Mouse (Mus musculus): ENCODE data around the gene Pole4. TPM values are rescaled to one million over a fixed set of nuclear protein-coding genes. Genes with fewer than 3 reads are reported as not detected.

The Pole4 gene
- total and polyA plus RNA-seq, 3 experiments: 32.3 to 81.1 (median 58.8) TPM

- Histone ChIP-seq H3K4me3 (ENCODE audit: low read depth, low read length) (no peak overlapping the region), H3K4me1 (ENCODE audit: insufficient read depth, low read depth, low read length) (peaks cover 2% of the 10 kb centered on the region; the same call in 1 of the 2 replicates), H3K9me3 (replicated peaks) (no peaks in the 10 kb centered on the region), H3K36me3 (replicated peaks) (no peaks in the 10 kb centered on the region), H3K27me3 (ENCODE audit: insufficient read depth, low read length) (peaks cover 5% of the 10 kb centered on the region)
- DNase-seq (ENCODE audit: low spot score) (no peak), ATAC-seq (ENCODE audit: extremely low read depth, insufficient number of reproducible peaks, low FRiP score, poor library complexity, severe bottlenecking) (no peak)
- no peak for TF ChIP-seq POLR2AphosphoS5 (IDR thresholded peaks at IDR 0.05; ENCODE audit: insufficient replicate concordance, low read depth, low read length)
- no peak for TF ChIP-seq GATA1 (IDR thresholded peaks at IDR 0.05; ENCODE audit: borderline replicate concordance, low read length)
- TF ChIP-seq CTCF (IDR thresholded peaks at IDR 0.05; ENCODE audit: low read depth, low read length): no peak
- TF ChIP-seq GATA2 (IDR thresholded peaks at IDR 0.05; ENCODE audit: borderline replicate concordance, low read depth, low read length): no peak
- TF ChIP-seq TAL1 (conservative IDR thresholded peaks at IDR 0.05; ENCODE audit: low read depth, low read length): no peak
These were observed 92.0 kb downstream of the Pole4 start for GRCm38 (mm10) chr6:82613201-82613600.

GRCm38 (mm10) chr6:82611049-82611448 is 94.1 kb downstream of the Pole4 start:
- ATAC-seq (ENCODE audit: extremely low read depth, insufficient number of reproducible peaks, low FRiP score, poor library complexity, severe bottlenecking) (no peak), DNase-seq (ENCODE audit: low spot score) (no peak)
- no peaks in the 10 kb centered on the region for H3K36me3 ChIP-seq (replicated peaks)
- H3K9me3 ChIP-seq (replicated peaks): no peaks in the 10 kb centered on the region
- peaks cover 5% of the 10 kb centered on the region for H3K27me3 ChIP-seq (ENCODE audit: insufficient read depth, low read length)
- no peak overlapping the region for H3K4me3 ChIP-seq (ENCODE audit: low read depth, low read length)
- no peak for TF ChIP-seq CTCF (IDR thresholded peaks at IDR 0.05; ENCODE audit: low read depth, low read length)
- no peak for TF ChIP-seq TAL1 (conservative IDR thresholded peaks at IDR 0.05; ENCODE audit: low read depth, low read length)
- no peak for TF ChIP-seq POLR2AphosphoS5 (IDR thresholded peaks at IDR 0.05; ENCODE audit: insufficient replicate concordance, low read depth, low read length)
- no peak for TF ChIP-seq GATA1 (IDR thresholded peaks at IDR 0.05; ENCODE audit: borderline replicate concordance, low read length)
- no peak for TF ChIP-seq GATA2 (IDR thresholded peaks at IDR 0.05; ENCODE audit: borderline replicate concordance, low read depth, low read length)
- peaks cover 2% of the 10 kb centered on the region; the same call in 1 of the 2 replicates for H3K4me1 ChIP-seq (ENCODE audit: insufficient read depth, low read depth, low read length)

- Histone ChIP-seq H3K36me3 (replicated peaks) (no peaks in the 10 kb centered on the region), H3K27me3 (ENCODE audit: insufficient read depth, low read length) (peaks cover 5% of the 10 kb centered on the region), H3K4me1 (ENCODE audit: insufficient read depth, low read depth, low read length) (peaks cover 2% of the 10 kb centered on the region; the same call in 1 of the 2 replicates), H3K9me3 (replicated peaks) (no peaks in the 10 kb centered on the region), H3K4me3 (ENCODE audit: low read depth, low read length) (no peak overlapping the region)
- DNase-seq (ENCODE audit: low spot score): no peak
- TF ChIP-seq CTCF (IDR thresholded peaks at IDR 0.05; ENCODE audit: low read depth, low read length): no peak
- TF ChIP-seq GATA2 (IDR thresholded peaks at IDR 0.05; ENCODE audit: borderline replicate concordance, low read depth, low read length): no peak
- TF ChIP-seq TAL1 (conservative IDR thresholded peaks at IDR 0.05; ENCODE audit: low read depth, low read length): no peak
- no peak for TF ChIP-seq GATA1 (IDR thresholded peaks at IDR 0.05; ENCODE audit: borderline replicate concordance, low read length)
- no peak for TF ChIP-seq POLR2AphosphoS5 (IDR thresholded peaks at IDR 0.05; ENCODE audit: insufficient replicate concordance, low read depth, low read length)
- ATAC-seq (ENCODE audit: extremely low read depth, insufficient number of reproducible peaks, low FRiP score, poor library complexity, severe bottlenecking): no peak
These were observed 95.7 kb downstream of the Pole4 start for GRCm38 (mm10) chr6:82609339-82609926.

- TF ChIP-seq POLR2AphosphoS5 (IDR thresholded peaks at IDR 0.05; ENCODE audit: insufficient replicate concordance, low read depth, low read length) (no peak), GATA2 (IDR thresholded peaks at IDR 0.05; ENCODE audit: borderline replicate concordance, low read depth, low read length) (no peak)
- ATAC-seq (ENCODE audit: extremely low read depth, insufficient number of reproducible peaks, low FRiP score, poor library complexity, severe bottlenecking) (no peak), DNase-seq (ENCODE audit: low spot score) (no peak)
- Histone ChIP-seq H3K36me3 (replicated peaks) (no peaks in the 10 kb centered on the region), H3K9me3 (replicated peaks) (no peaks in the 10 kb centered on the region), H3K4me3 (ENCODE audit: low read depth, low read length) (no peak overlapping the region), H3K4me1 (ENCODE audit: insufficient read depth, low read depth, low read length) (peaks cover 2% of the 10 kb centered on the region; the same call in 1 of the 2 replicates), H3K27me3 (ENCODE audit: insufficient read depth, low read length) (peaks cover 5% of the 10 kb centered on the region)
These were observed 96.4 kb downstream of the Pole4 start for GRCm38 (mm10) chr6:82608756-82609155.

- Histone ChIP-seq H3K27me3 (ENCODE audit: insufficient read depth, low read length) (no peaks in the 10 kb centered on the region), H3K4me1 (ENCODE audit: insufficient read depth, low read depth, low read length) (no peaks in the 10 kb centered on the region), H3K4me3 (ENCODE audit: low read depth, low read length) (no peak overlapping the region), H3K36me3 (replicated peaks) (no peaks in the 10 kb centered on the region), H3K9me3 (replicated peaks) (no peaks in the 10 kb centered on the region)
- no peak for DNase-seq (ENCODE audit: low spot score)
- ATAC-seq (ENCODE audit: extremely low read depth, insufficient number of reproducible peaks, low FRiP score, poor library complexity, severe bottlenecking): no peak
- TF ChIP-seq GATA2 (IDR thresholded peaks at IDR 0.05; ENCODE audit: borderline replicate concordance, low read depth, low read length) (no peak), TAL1 (conservative IDR thresholded peaks at IDR 0.05; ENCODE audit: low read depth, low read length) (no peak), CTCF (IDR thresholded peaks at IDR 0.05; ENCODE audit: low read depth, low read length) (no peak), GATA1 (IDR thresholded peaks at IDR 0.05; ENCODE audit: borderline replicate concordance, low read length) (no peak), POLR2AphosphoS5 (IDR thresholded peaks at IDR 0.05; ENCODE audit: insufficient replicate concordance, low read depth, low read length) (no peak)
These were observed 100.4 kb downstream of the Pole4 start for GRCm38 (mm10) chr6:82604791-82605190.

GRCm38 (mm10) chr6:82603665-82604064 is 101.5 kb downstream of the Pole4 start:
- Histone ChIP-seq H3K9me3 (replicated peaks) (no peaks in the 10 kb centered on the region), H3K4me3 (ENCODE audit: low read depth, low read length) (no peak overlapping the region), H3K36me3 (replicated peaks) (no peaks in the 10 kb centered on the region), H3K27me3 (ENCODE audit: insufficient read depth, low read length) (no peaks in the 10 kb centered on the region), H3K4me1 (ENCODE audit: insufficient read depth, low read depth, low read length) (no peaks in the 10 kb centered on the region)
- peak; percentile 4 for DNase-seq (ENCODE audit: low spot score)
- ATAC-seq (ENCODE audit: extremely low read depth, insufficient number of reproducible peaks, low FRiP score, poor library complexity, severe bottlenecking): no peak
- TF ChIP-seq GATA2 (IDR thresholded peaks at IDR 0.05; ENCODE audit: borderline replicate concordance, low read depth, low read length): no peak
- TF ChIP-seq POLR2AphosphoS5 (IDR thresholded peaks at IDR 0.05; ENCODE audit: insufficient replicate concordance, low read depth, low read length): no peak
- TF ChIP-seq CTCF (IDR thresholded peaks at IDR 0.05; ENCODE audit: low read depth, low read length): no peak
